Mouse (Mus musculus): ENCODE data around the gene Maz. TPM values are rescaled to one million over a fixed set of nuclear protein-coding genes. Genes with fewer than 3 reads are reported as not detected.

Gene Maz
- polyA plus RNA-seq, 2 experiments = 27.3 to 97.5 TPM

DNA sequence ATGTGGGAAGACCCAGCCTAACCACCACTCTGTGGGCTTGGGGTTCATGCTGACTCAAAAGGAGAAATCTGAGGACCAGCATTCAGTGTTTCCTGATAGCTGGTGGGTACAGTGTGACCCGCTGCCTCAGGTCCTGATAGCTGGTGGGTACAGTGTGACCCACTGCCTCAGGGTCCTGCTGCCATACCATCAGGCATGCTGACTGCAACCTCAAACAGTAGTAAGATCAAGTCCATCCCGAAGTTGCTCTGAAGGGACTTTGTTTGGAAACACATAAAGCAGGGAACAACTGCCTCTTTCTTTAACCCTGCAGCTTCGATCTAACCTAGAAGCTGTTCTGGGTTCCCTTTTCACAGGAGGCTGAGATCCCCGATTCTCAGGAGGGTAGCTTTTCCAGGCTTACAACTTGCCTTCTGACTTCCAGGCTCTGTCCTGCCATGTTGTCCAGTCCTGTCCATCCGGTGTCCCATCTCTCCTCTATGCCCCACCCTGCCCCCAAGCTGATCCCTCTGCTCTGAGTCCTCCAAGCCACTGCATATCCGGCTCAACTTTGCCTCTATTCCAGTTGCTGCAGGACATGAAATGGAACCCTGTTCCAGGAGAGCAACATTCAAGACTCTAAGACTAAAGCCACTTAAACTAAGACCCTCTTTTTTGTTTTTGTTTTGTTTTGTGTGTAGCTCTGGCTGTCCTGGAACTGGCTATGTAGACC lies 19.4 kb downstream of the Maz start:
- Histone ChIP-seq H3K9ac (replicated peaks) (no peak overlapping the region; the same call in 1 of the 2 replicates), H3K4me1 (replicated peaks; ENCODE audit: control insufficient read depth in 2 of 2, insufficient read depth in 2 of 2, low read length in 1 of 2) (peaks cover 19 to 22% of the 10 kb centered on the region in 2 experiments), H3K27ac (no peak overlapping the region), H3K4me2 (ENCODE audit: low read depth) (no peak overlapping the region), H3K9me3 (ENCODE audit: control insufficient read depth, low read length) (no peaks in the 10 kb centered on the region), H3K4me3 (ENCODE audit: insufficient read depth in 1 of 2, low read depth in 2 of 2, low read length in 2 of 2) (no peak overlapping the region), H3K36me3 (replicated peaks; ENCODE audit: control insufficient read depth, insufficient read depth, low read depth) (peaks cover 3% of the 10 kb centered on the region; the same call in 1 of the 2 replicates), H3K27me3 (ENCODE audit: control insufficient read depth, insufficient read depth, low read length) (no peaks in the 10 kb centered on the region)
- WGBS (ENCODE audit: insufficient replicate concordance) = 76% methylated on average over 6 of the region's 6 CpGs
- DNase-seq (ENCODE audit: low read depth in 3 of 3, low spot score in 3 of 3) (no peak), ATAC-seq (ENCODE audit: insufficient read depth) (no peak)
- TF ChIP-seq EP300 (IDR thresholded peaks at IDR 0.05; ENCODE audit: low read depth) (no peak), CTCF (IDR thresholded peaks at IDR 0.05; ENCODE audit: low read depth) (no peak)

DNA sequence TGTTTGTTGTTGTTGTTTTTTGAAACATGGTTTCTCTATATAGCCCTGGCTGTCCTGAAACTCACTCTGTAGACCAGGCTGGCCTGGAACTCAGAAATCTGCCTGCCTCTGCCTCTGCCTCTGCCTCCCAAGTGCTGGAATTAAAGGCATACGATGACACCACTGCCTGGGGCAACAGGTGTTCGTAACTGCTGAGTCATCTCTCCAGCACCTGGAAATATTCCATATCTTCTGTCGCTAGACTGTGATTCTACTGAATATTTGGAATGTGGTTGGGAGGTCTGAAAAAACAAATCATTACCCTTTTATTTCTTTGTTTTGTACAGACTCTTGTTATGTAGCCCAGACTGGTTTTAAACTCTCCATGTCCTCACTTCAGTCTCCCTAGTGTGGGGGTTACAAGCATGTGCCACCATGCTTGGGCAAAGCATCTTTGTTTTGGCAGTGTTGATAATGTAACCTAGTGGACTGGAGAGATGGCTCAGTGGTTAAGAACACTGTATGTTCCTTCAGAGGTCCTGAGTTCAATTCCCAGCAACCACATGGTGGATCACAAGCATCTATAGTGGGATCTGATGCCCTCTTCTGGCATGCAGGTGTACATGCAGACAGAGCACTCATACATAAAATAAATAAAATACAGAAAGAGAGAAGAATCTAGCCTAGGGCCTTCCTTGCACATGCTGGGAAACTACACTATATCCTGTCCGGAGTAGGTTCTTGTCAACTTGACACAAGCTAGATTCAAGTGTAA lies 22.5 kb downstream of the Maz start:
- Histone ChIP-seq H3K4me3 (ENCODE audit: insufficient read depth in 1 of 2, low read depth in 2 of 2, low read length in 2 of 2) (no peak overlapping the region), H3K9ac (replicated peaks) (no peak overlapping the region), H3K27ac (no peak overlapping the region), H3K36me3 (replicated peaks; ENCODE audit: control insufficient read depth, insufficient read depth, low read depth) (no peaks in the 10 kb centered on the region), H3K9me3 (ENCODE audit: control insufficient read depth, low read length) (no peaks in the 10 kb centered on the region), H3K4me2 (ENCODE audit: low read depth) (no peak overlapping the region), H3K27me3 (ENCODE audit: control insufficient read depth, insufficient read depth, low read length) (no peaks in the 10 kb centered on the region), H3K4me1 (replicated peaks; ENCODE audit: control insufficient read depth in 2 of 2, insufficient read depth in 2 of 2, low read length in 1 of 2) (peaks cover 14 to 18% of the 10 kb centered on the region in 2 experiments)
- TF ChIP-seq EP300 (IDR thresholded peaks at IDR 0.05; ENCODE audit: low read depth) (no peak), CTCF (IDR thresholded peaks at IDR 0.05; ENCODE audit: low read depth) (peak; percentile 52)
- DNase-seq (ENCODE audit: low read depth in 3 of 3, low spot score in 3 of 3) (no peak), ATAC-seq (ENCODE audit: insufficient read depth) (no peak)
- WGBS (ENCODE audit: insufficient replicate concordance) = 67% methylated on average over 4 of the region's 4 CpGs

- 76% methylated on average over 5 of the region's 5 CpGs for WGBS (ENCODE audit: insufficient replicate concordance)
- TF ChIP-seq EP300 (IDR thresholded peaks at IDR 0.05; ENCODE audit: low read depth) (no peak), CTCF (IDR thresholded peaks at IDR 0.05; ENCODE audit: low read depth) (no peak)
- H3K4me3 ChIP-seq (ENCODE audit: insufficient read depth in 1 of 2, low read depth in 2 of 2, low read length in 2 of 2) = no peak overlapping the region
Measured at GRCm38 (mm10) chr7:127003620-127004019, 23.2 kb downstream of the Maz start.

GRCm38 (mm10) chr7:126999568-126999967 lies 27.3 kb downstream of the Maz start:
- Histone ChIP-seq H3K4me2 (ENCODE audit: low read depth) (no peak overlapping the region), H3K9ac (replicated peaks) (no peak overlapping the region), H3K27me3 (ENCODE audit: control insufficient read depth, insufficient read depth, low read length) (no peaks in the 10 kb centered on the region), H3K4me1 (replicated peaks; ENCODE audit: control insufficient read depth in 2 of 2, insufficient read depth in 2 of 2, low read length in 1 of 2) (no peaks in the 10 kb centered on the region), H3K27ac (no peak overlapping the region), H3K36me3 (replicated peaks; ENCODE audit: control insufficient read depth, insufficient read depth, low read depth) (no peaks in the 10 kb centered on the region), H3K9me3 (ENCODE audit: control insufficient read depth, low read length) (no peaks in the 10 kb centered on the region), H3K4me3 (ENCODE audit: insufficient read depth in 1 of 2, low read depth in 2 of 2, low read length in 2 of 2) (no peak overlapping the region)
- no peak for DNase-seq (ENCODE audit: low read depth in 3 of 3, low spot score in 3 of 3)
- TF ChIP-seq EP300 (IDR thresholded peaks at IDR 0.05; ENCODE audit: low read depth) = no peak
- no peak for TF ChIP-seq CTCF (IDR thresholded peaks at IDR 0.05; ENCODE audit: low read depth)
- ATAC-seq (ENCODE audit: insufficient read depth) = no peak
- 47% methylated on average over 10 of the region's 10 CpGs for WGBS (ENCODE audit: insufficient replicate concordance)

More at GRCm38 (mm10) chr7:127003620-127004019, 23.2 kb downstream of the Maz start:
- H3K36me3 ChIP-seq (replicated peaks; ENCODE audit: control insufficient read depth, insufficient read depth, low read depth) = no peaks in the 10 kb centered on the region
- no peak overlapping the region for H3K27ac ChIP-seq
- ATAC-seq (ENCODE audit: insufficient read depth) (no peak), DNase-seq (ENCODE audit: low read depth in 3 of 3, low spot score in 3 of 3) (no peak)
- H3K9me3 ChIP-seq (ENCODE audit: control insufficient read depth, low read length) = no peaks in the 10 kb centered on the region
- H3K4me2 ChIP-seq (ENCODE audit: low read depth) = no peak overlapping the region
- peaks cover 8 to 11% of the 10 kb centered on the region in 2 experiments for H3K4me1 ChIP-seq (replicated peaks; ENCODE audit: control insufficient read depth in 2 of 2, insufficient read depth in 2 of 2, low read length in 1 of 2)
- no peaks in the 10 kb centered on the region for H3K27me3 ChIP-seq (ENCODE audit: control insufficient read depth, insufficient read depth, low read length)
- no peak overlapping the region for H3K9ac ChIP-seq (replicated peaks)

DNA sequence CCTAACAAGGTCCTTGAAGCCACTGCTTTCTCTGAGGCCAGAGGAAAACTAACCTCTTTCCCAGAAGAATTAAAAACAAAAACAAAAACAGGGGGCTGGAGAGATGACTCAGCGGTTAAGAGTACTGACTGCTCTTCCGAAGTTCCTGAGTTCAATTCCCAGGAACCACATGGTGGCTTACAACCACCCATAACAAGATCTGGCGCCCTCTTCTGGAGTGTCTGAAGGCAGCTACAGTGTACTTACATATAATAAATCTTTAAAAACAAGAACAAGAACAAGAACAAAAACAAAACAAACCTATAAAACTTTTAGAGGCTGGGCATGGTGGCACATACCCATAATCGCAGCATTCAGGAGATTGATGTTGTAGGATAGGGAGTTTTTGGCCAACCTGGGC lies 30.4 kb downstream of the Maz start:
- Histone ChIP-seq H3K9me3 (ENCODE audit: control insufficient read depth, low read length) (no peaks in the 10 kb centered on the region), H3K27ac (no peak overlapping the region), H3K4me3 (ENCODE audit: insufficient read depth in 1 of 2, low read depth in 2 of 2, low read length in 2 of 2) (no peak overlapping the region), H3K4me1 (replicated peaks; ENCODE audit: control insufficient read depth in 2 of 2, insufficient read depth in 2 of 2, low read length in 1 of 2) (no peaks in the 10 kb centered on the region), H3K4me2 (ENCODE audit: low read depth) (no peak overlapping the region), H3K36me3 (replicated peaks; ENCODE audit: control insufficient read depth, insufficient read depth, low read depth) (no peaks in the 10 kb centered on the region), H3K27me3 (ENCODE audit: control insufficient read depth, insufficient read depth, low read length) (no peaks in the 10 kb centered on the region), H3K9ac (replicated peaks) (no peak overlapping the region)
- TF ChIP-seq CTCF (IDR thresholded peaks at IDR 0.05; ENCODE audit: low read depth) (peak; percentile 42; the same call in 1 of the 2 replicates), EP300 (IDR thresholded peaks at IDR 0.05; ENCODE audit: low read depth) (no peak)
- no peak for DNase-seq (ENCODE audit: low read depth in 3 of 3, low spot score in 3 of 3)
- 65% methylated on average over 4 of the region's 4 CpGs for WGBS (ENCODE audit: insufficient replicate concordance)
- no peak for ATAC-seq (ENCODE audit: insufficient read depth)

Data from liver, embryonic 14.5 days (tissue).